Mouse (Mus musculus) gastrocnemius, postnatal 10 days (tissue): ENCODE data around the gene Gm8237. TPM values are rescaled to one million over a fixed set of nuclear protein-coding genes. Genes with fewer than 3 reads are reported as not detected.
"Not testable (repeated sequence)": the region's sequence is repeated elsewhere in the genome, so short reads cannot be mapped to it uniquely, and the experiment has no call there.

ENCODE experiments used
- DNase-seq: peaks from one replicate; pipeline ENCODE4 v3.0.0; 2021; ENCODE audit warnings: mixed read lengths
- long read RNA-seq, 2 experiments: library from polyadenylated mRNA; stranded (forward); transcript quantifications; one replicate each; pipeline ENCODE4 v2.0.0; 2021
- total RNA-seq, 2 experiments: library from RNA; stranded (reverse); gene quantifications; 2 replicates each; pipeline ENCODE4 v1.2.3; 2021

Gene Gm8237
- 1 to 10 TPM; 1.0 to 1.5 TPM for total RNA-seq
- long read RNA-seq, experiment 1, partial matches to known transcripts, result 0 of 1 reads
- long read RNA-seq, experiment 1, other reads (novel, unspliced or antisense), result 1 of 1 reads
- long read RNA-seq, experiment 2, partial matches to known transcripts, result 0 of 2 reads
- long read RNA-seq, experiment 2, other reads (novel, unspliced or antisense), result 2 of 2 reads

DNA sequence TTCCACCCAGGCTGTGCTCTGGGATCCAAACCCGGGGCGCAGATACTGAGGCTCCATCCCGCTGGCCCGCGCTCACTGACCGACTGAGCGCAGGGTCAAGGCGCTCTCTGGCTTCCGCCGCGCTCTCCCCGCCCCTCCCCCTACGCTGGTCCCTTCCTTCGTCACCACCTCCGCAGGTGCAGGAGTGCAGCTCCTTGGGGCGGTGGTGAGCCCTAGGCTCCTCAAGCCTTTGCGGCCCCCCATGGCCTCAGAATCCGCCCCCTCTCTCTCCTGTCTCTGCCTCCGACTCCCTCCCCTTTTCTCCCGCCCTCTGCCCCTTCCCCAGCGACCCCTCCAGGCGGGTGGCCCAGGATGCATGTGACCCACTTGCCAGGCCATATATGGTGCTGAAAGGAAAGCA is at the start of gene Gm8237:
Gm8237 (minus strand) TSS at position 142 of the 400 bp plus-strand sequence.
- not testable (repeated sequence) for DNase-seq

DNA sequence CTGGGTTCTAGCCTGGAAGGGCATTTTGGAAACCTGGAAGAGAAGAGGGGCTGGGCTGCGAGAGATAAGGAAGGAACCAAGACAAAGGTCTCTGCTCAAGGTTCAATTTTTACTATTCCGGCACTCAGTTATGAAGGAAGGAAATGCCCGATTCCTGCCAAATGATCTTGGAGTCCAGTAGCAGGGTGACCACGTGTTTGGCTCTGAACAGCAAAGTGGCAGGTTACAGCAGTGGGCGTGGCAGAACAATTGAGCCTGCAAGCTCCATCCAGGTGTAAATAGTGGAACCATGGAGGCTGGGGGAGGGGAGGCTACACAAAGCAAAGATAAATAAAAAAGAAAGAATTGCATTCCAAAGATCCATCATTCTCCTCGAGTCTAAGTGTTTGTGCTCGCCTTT is 43.1 kb upstream of the Gm8237 start:
- not testable (repeated sequence) for DNase-seq

DNA sequence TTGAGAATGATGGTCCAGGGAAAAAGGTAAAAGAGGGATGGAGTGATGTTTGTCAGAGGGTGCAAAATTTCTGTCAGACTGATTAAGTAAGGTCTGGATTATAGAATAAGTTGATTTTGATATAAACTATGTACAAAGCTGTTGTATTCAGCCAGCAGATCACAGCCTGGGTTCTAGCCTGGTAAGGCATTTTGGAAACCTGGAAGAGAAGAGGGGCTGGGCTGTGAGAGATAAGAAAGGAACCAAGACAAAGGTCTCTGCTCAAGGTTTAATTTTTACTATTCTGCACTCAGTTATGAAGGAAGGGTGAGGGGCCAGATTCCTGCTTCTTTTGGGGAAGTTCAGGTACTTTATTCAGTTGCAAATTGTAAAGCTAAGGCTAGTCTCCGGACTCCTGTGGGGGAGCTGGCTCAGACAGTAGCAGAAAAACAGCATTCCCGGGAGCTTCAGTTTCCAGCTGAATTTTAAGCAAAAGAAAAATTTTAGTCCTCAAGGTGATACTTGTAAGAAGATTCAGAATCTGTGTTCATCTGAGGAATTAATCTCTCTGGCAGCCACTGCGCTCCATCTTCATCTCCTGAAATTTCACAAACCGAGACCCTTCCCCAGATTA is 38.3 kb upstream of the Gm8237 start:
- DNase-seq, result not testable (repeated sequence)

DNA sequence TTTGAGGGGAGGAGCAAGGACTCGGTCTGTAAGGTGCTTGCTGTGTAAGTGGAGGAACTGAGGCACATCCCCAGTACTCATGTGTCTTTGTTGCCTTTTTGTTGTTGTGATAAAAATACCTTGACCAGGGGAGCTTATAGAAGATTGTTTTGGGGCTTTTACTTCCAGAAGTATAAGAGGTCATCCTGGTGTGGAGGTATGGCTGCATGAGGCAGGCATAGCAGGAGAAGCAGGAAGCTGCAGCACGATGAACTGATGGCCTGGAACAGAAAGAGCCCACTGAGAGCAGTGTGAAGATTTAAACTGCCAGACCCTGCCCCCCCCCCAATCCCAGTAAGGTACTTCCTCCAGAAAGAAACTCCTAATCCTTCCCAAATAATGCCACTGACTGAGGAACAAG is 33.5 kb upstream of the Gm8237 start:
- not testable (repeated sequence) for DNase-seq

DNA sequence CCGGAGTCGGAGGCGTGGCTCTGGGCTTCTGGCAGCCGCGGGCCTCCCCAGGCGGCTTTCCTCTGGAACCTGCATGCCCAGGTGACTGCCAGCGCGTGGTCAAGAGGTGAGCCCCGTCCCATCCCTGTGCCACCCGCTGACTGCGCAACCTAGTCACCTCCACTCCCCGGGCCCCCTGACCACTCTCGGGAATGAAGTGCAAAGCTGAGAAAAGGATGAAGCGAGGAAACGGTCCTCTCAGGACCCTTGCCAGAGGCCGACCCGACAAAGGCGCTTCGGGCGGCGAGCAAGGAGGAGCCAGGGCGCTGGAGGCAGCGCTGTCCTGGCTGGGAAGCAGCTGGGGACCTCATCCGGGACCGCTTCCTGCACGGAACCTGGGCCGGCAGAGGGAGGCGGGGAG is 391 bp downstream of the Gm8237 start:
- not testable (repeated sequence) for DNase-seq

DNA sequence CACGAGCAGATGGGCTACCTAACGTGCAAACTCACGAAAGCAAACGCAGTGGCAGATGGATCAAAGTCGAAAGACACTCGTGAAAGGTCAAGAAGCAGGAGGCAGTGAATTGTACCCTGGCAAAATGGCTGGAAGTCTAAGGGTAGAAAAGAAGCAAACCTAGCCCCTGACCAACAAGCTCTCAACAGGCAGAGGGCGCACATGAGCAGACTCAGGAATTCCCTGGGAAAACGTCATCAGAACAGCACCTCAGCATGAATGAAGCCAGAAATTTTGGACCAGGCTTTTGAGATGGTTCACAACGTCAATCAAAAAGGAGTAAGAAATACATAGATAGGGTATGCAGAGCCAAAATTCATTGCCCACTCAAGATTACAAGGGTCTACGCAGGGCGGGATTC is 1.0 kb downstream of the Gm8237 start:
- DNase-seq, result peak; percentile 6

DNA sequence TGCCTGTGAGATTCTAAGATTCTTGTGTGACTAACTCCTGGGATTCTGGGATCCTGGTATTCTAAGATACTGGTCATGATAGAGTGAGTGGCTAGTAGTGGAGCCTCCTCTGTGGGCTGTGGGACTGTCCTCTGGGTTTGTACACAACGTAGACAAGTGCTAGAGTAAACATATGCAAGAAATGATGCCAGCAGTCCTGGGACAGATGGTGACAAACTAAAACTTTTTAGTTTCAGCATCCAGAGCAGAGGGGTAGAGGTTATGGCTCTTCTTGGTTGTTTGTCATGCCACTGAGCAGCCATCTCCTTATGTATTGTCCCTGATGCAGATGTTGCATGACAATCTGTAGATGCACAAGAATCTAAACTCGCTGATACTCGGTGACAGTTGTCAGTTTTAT is 24.3 kb downstream of the Gm8237 start:
- DNase-seq, result not testable (repeated sequence)

DNA sequence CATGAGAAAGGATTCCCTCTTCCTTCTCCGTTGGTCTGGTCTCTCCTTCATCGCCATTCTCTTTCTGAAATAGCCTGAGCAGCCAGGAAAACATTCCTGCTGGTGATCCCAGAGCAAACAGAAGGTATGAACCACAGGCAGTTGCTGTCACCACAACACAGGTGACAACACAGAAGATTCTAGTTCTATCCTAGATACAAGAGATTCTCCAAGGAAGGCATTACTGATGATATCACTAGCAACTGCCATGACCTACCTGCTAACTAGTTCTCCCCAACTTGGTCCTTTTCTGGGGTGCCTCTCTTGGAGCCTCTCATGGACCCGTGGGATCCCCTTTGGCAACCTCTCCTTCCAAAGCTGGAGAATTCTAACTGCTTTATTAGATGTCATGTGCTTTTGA is 50.0 kb downstream of the Gm8237 start, which contains the start of gene Gm3424:
Gm3424 (minus strand) TSS at position 101 of the 400 bp plus-strand sequence.
- DNase-seq, result not testable (repeated sequence)

DNA sequence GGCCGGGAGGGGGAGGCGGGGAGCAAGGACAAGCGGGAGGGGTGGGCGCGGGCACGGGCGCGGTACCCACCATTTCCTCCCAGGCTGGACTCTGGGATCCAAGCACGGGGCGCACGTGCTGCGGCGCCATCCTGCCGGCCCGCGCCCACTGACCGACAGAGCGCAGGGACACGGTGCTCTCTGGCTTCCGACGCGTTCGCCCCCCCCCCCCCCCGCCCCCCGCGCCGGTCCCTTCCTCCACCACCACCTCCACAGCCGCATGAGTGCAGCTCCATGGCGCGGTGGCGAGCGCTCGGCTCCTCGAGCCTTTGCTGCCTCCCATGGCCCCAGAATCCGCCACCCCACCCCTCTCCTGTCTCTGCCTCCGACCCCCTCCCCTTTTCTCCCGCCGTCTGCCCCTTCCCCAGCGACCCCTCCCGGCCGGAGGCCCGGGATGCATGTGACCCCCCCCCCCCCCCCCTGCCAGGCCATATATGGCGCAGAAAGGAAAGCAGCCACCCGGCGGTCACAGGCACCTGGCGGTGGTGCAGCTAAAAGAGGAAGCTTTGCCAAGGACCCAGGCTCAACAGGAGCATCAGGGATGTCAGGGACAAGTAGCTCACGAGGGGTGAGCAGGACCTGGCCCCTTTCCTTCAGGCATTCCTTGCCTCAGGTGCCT is 67.4 kb downstream of the Gm8237 start:
- DNase-seq, result not testable (repeated sequence)

Other genes with a start within 250 kb of the Gm8237 start
- not detected for gene Gm8265, start 247.4 kb downstream of the Gm8237 start, total RNA-seq
- under 1 TPM in 1 of 2 experiments, not detected in 1; 0.14 TPM for gene Gm9603, start 192.9 kb downstream of the Gm8237 start, total RNA-seq
- gene Gm3373, start 138.8 kb downstream of the Gm8237 start, total RNA-seq, result 1 to 10 TPM in 1 of 2 experiments, under 1 TPM in 1; 0.35 to 1.4 TPM
- gene Gm3383, start 72.4 kb downstream of the Gm8237 start, total RNA-seq, result 1 to 10 TPM; 1.9 to 2.6 TPM
- not detected for gene Gm3424, start 50.1 kb downstream of the Gm8237 start, total RNA-seq
- gene Gm3248, start 81.4 kb upstream of the Gm8237 start, total RNA-seq, result under 1 TPM; 0.82 to 0.88 TPM
- gene Gm3453, start 98.8 kb upstream of the Gm8237 start, total RNA-seq, result not detected
- not detected for gene Gm6337, start 177.9 kb upstream of the Gm8237 start, total RNA-seq
- gene Gm8206, start 213.6 kb upstream of the Gm8237 start, total RNA-seq, result not detected
- under 1 TPM; 0.16 to 0.79 TPM for gene Gm3468, start 228.3 kb upstream of the Gm8237 start, total RNA-seq
- gene Gm3476, start 245.4 kb upstream of the Gm8237 start, total RNA-seq, result not detected